ENCODE assay signal across 17 mouse cellular contexts in genomic region chr4:134107730-134108129, GRCm38 (mm10). TPM values are rescaled to one million over a fixed set of nuclear protein-coding genes. Genes with fewer than 3 reads are reported as not detected.
DNase-seq lines count a peak whose midpoint lies in the region.
"Had no signal": no experiment of that assay in that cellular context is flagged by ENCODE, and none has a peak within 500 bp of the region (broad histone marks: within the 10 kb centered on the region; RNA-seq: fewer than 3 reads in every experiment).

No protein-coding gene starts in this region.

- peak; percentile 58 to 79 for DNase-seq in layer of hippocampus, adult 18-20 months (ENCODE audit: low spot score in 2 of 2)
- no peak for DNase-seq in layer of hippocampus, adult 9-10 months (ENCODE audit: low spot score)
- DNase-seq in right cerebral cortex, adult 18-20 months: peak; percentile 90
- DNase-seq in right cerebral cortex, postnatal 14 days: no peak
- DNase-seq in layer of hippocampus, postnatal 36 days: peak; percentile 33 to 50
- DNase-seq in telencephalon, adult 2 months (ENCODE audit: low read depth, low spot score): peak; percentile 92
- no peak for DNase-seq in gastrocnemius, postnatal 4 days (ENCODE audit: low spot score in 2 of 2)
- DNase-seq: adrenal gland, postnatal 14 days; cerebellum, adult 9-11 months; gastrocnemius, adult 2 months; heart, adult 18-20 months; kidney, adult 8-10 months; kidney, postnatal 25 days; liver; liver, postnatal 0 days; lung, postnatal 14 days had no signal

RNA-seq across cellular contexts. Expression of gene Ubxn11, which starts 5.4 kb away (rescaled TPM):
- total RNA-seq in layer of hippocampus, adult 18-20 months (2021): 10 to 100 TPM; 33.5 TPM
- 10 to 100 TPM; 32.8 to 34.7 TPM for total RNA-seq in layer of hippocampus, postnatal 36 days (2021)
- 1 to 10 TPM; 3.2 to 3.7 TPM for total RNA-seq in gastrocnemius, postnatal 4 days (2021)

RNA-seq across cellular contexts. Expression of gene Cd52, which starts 12.8 kb away (rescaled TPM):
- 1 to 10 TPM in 1 of 2 experiments, under 1 TPM in 1; 0.74 to 1.9 TPM for total RNA-seq in layer of hippocampus, adult 18-20 months (2021)
- total RNA-seq in layer of hippocampus, postnatal 36 days (2021): 1 to 10 TPM in 1 of 2 experiments, not detected in 1; 1.1 TPM
- total RNA-seq in gastrocnemius, postnatal 4 days (2021): 1 to 10 TPM; 2.4 to 2.7 TPM

RNA-seq across cellular contexts. Expression of gene Sh3bgrl3, which starts 20.9 kb away (rescaled TPM):
- 100 to 1,000 TPM; 250 to 270 TPM for total RNA-seq in layer of hippocampus, adult 18-20 months (2021)
- 100 to 1,000 TPM; 234 to 264 TPM for total RNA-seq in layer of hippocampus, postnatal 36 days (2021)
- total RNA-seq in gastrocnemius, postnatal 4 days (2021): 10 to 100 TPM; 72.4 to 83.6 TPM

RNA-seq across cellular contexts. Expression of gene Crybg2, which starts 47.1 kb away (rescaled TPM):
- 1 to 10 TPM; 2.1 to 4.2 TPM for total RNA-seq in layer of hippocampus, adult 18-20 months (2021)
- total RNA-seq in layer of hippocampus, postnatal 36 days (2021): 1 to 10 TPM; 1.2 to 1.8 TPM
- total RNA-seq in gastrocnemius, postnatal 4 days (2021): under 1 TPM in 1 of 2 experiments, not detected in 1; 0.54 TPM
- total RNA-seq: adrenal gland, postnatal 14 days; gastrocnemius, adult 2 months had no signal

RNA-seq across cellular contexts. Expression of gene Zfp683, which starts 54.1 kb away (rescaled TPM):
- total RNA-seq in layer of hippocampus, adult 18-20 months (2021): not detected
- total RNA-seq in layer of hippocampus, postnatal 36 days (2021): not detected
- total RNA-seq in gastrocnemius, postnatal 4 days (2021): under 1 TPM in 1 of 2 experiments, not detected in 1; 0.23 TPM
- total RNA-seq: adrenal gland, postnatal 14 days; gastrocnemius, adult 2 months; heart, adult 18-20 months; hematopoietic stem cell, adult 5-6 weeks had no signal

Comparison
In these comparisons a context has a peak if more than half of its experiments do, and no peak if none do; other contexts are left out.
1. DNase-seq: peak in layer of hippocampus, adult 18-20 months (2 of 2), right cerebral cortex, adult 18-20 months (single experiment), layer of hippocampus, postnatal 36 days (2 of 2) and telencephalon, adult 2 months (single experiment); none in layer of hippocampus, adult 9-10 months (single experiment), right cerebral cortex, postnatal 14 days (single experiment) and gastrocnemius, postnatal 4 days (0 of 2).
2. RNA of gene Ubxn11, which starts 5.4 kb away (total RNA-seq): 32.8 to 34.7 TPM in layer of hippocampus, postnatal 36 days and 33.5 TPM in layer of hippocampus, adult 18-20 months; 3.2 to 3.7 TPM in gastrocnemius, postnatal 4 days; every median in the first group is over 4 times any median in the second.